ENCODE assay signal across 24 mouse cellular contexts in genomic region chr1:164532196-164532595, GRCm38 (mm10).
DNase-seq lines count a peak whose midpoint lies in the region; ATAC-seq and TF ChIP-seq lines count a peak whose summit lies in the region.
"Had no signal": no experiment of that assay in that cellular context is flagged by ENCODE, and none has a peak within 500 bp of the region (broad histone marks: within the 10 kb centered on the region; RNA-seq: fewer than 3 reads in every experiment).

No protein-coding gene starts in this region.

- 68% methylated on average over 5 of the region's 5 CpGs for WGBS in midbrain, postnatal 0 days
- WGBS in midbrain, embryonic 16.5 days: 79% methylated on average over 5 of the region's 5 CpGs

- no peak for ATAC-seq in midbrain, postnatal 0 days (ENCODE audit: low FRiP score)
- ATAC-seq in midbrain, embryonic 16.5 days: no peak; the same call in 1 of the 2 replicates
- ATAC-seq: CD4-positive, CD25-positive, alpha-beta regulatory T cell, adult 4 months; midbrain, embryonic 15.5 days had no signal

- no peak overlapping the region for H3K4me3 ChIP-seq in midbrain, postnatal 0 days (ENCODE audit: low read depth, low read length)
- no peak overlapping the region for H3K4me3 ChIP-seq in midbrain, embryonic 16.5 days (ENCODE audit: low read depth, low read length)
- H3K4me3 ChIP-seq: embryonic facial prominence, embryonic 12.5 days; heart, embryonic 15.5 days; hindbrain, embryonic 12.5 days; kidney, embryonic 15.5 days; limb, embryonic 13.5 days; lung, embryonic 15.5 days; midbrain, embryonic 10.5 days; midbrain, embryonic 15.5 days; myocyte; neural tube, embryonic 12.5 days had no signal

- no peak overlapping the region for H3K27ac ChIP-seq in midbrain, postnatal 0 days (ENCODE audit: low read depth, low read length)
- no peak overlapping the region for H3K27ac ChIP-seq in midbrain, embryonic 16.5 days (ENCODE audit: low read length)
- H3K27ac ChIP-seq: embryonic facial prominence, embryonic 12.5 days; heart, embryonic 15.5 days; hindbrain, embryonic 12.5 days; kidney, embryonic 15.5 days; limb, embryonic 13.5 days; lung, embryonic 15.5 days; midbrain, embryonic 10.5 days; midbrain, embryonic 15.5 days; neural tube, embryonic 12.5 days had no signal

- no peaks in the 10 kb centered on the region for H3K9me3 ChIP-seq in midbrain, postnatal 0 days (ENCODE audit: low read length)
- H3K9me3 ChIP-seq in midbrain, embryonic 16.5 days (replicated peaks; ENCODE audit: control insufficient read depth, low read length, poor library complexity, severe bottlenecking): no peaks in the 10 kb centered on the region
- H3K9me3 ChIP-seq: embryonic facial prominence, embryonic 12.5 days; heart, embryonic 15.5 days; hindbrain, embryonic 12.5 days; kidney, embryonic 15.5 days; limb, embryonic 13.5 days; lung, embryonic 15.5 days; midbrain, embryonic 10.5 days; midbrain, embryonic 15.5 days; neural tube, embryonic 12.5 days had no signal

- no peaks in the 10 kb centered on the region for H3K36me3 ChIP-seq in midbrain, postnatal 0 days (ENCODE audit: insufficient read depth, low read length)
- H3K36me3 ChIP-seq in midbrain, embryonic 16.5 days (ENCODE audit: control insufficient read depth, insufficient read depth, low read length): no peaks in the 10 kb centered on the region
- H3K36me3 ChIP-seq: embryonic facial prominence, embryonic 12.5 days; heart, embryonic 15.5 days; hindbrain, embryonic 12.5 days; kidney, embryonic 15.5 days; limb, embryonic 13.5 days; lung, embryonic 15.5 days; midbrain, embryonic 10.5 days; midbrain, embryonic 15.5 days; neural tube, embryonic 12.5 days had no signal

- no peaks in the 10 kb centered on the region for H3K4me1 ChIP-seq in midbrain, postnatal 0 days (ENCODE audit: insufficient read depth, low read length)
- no peaks in the 10 kb centered on the region for H3K4me1 ChIP-seq in midbrain, embryonic 16.5 days (ENCODE audit: control insufficient read depth, insufficient read depth, low read length)
- H3K4me1 ChIP-seq: embryonic facial prominence, embryonic 12.5 days; heart, embryonic 15.5 days; hindbrain, embryonic 12.5 days; kidney, embryonic 15.5 days; limb, embryonic 13.5 days; lung, embryonic 15.5 days; midbrain, embryonic 15.5 days; neural tube, embryonic 12.5 days had no signal

- no peak overlapping the region for H3K9ac ChIP-seq in midbrain, postnatal 0 days (replicated peaks; ENCODE audit: low read length, poor library complexity, severe bottlenecking)
- no peak overlapping the region for H3K9ac ChIP-seq in midbrain, embryonic 16.5 days (ENCODE audit: low read depth, low read length)
- H3K9ac ChIP-seq: embryonic facial prominence, embryonic 12.5 days; heart, embryonic 15.5 days; hindbrain, embryonic 12.5 days; kidney, embryonic 15.5 days; limb, embryonic 13.5 days; lung, embryonic 15.5 days; midbrain, embryonic 15.5 days; neural tube, embryonic 12.5 days had no signal

- no peak overlapping the region for H3K4me2 ChIP-seq in midbrain, postnatal 0 days (ENCODE audit: low read depth, low read length, poor library complexity, severe bottlenecking)
- H3K4me2 ChIP-seq in midbrain, embryonic 16.5 days (ENCODE audit: low read length): no peak overlapping the region
- H3K4me2 ChIP-seq: embryonic facial prominence, embryonic 12.5 days; heart, embryonic 15.5 days; hindbrain, embryonic 12.5 days; kidney, embryonic 15.5 days; limb, embryonic 13.5 days; liver, embryonic 11.5 days; lung, embryonic 15.5 days; midbrain, embryonic 15.5 days; neural tube, embryonic 12.5 days had no signal

- no peak for TF ChIP-seq CTCF in midbrain, postnatal 0 days (IDR thresholded peaks at IDR 0.05)

- peak; percentile 22 to 42 for DNase-seq in cerebellum, postnatal 25 days
- DNase-seq in cerebellum, adult 11-12 months: no peak
- DNase-seq in heart, adult 11 months: peak; percentile 64
- no peak for DNase-seq in heart, adult 9 months (ENCODE audit: low spot score in 2 of 2)
- DNase-seq in midbrain, postnatal 0 days (ENCODE audit: low spot score): peak; percentile 27
- no peak for DNase-seq in urinary bladder, postnatal 36 days (ENCODE audit: low spot score in 2 of 2)
- DNase-seq: cerebellum, adult 18-20 months; heart, postnatal 36 days; kidney, adult 18-20 months; kidney, postnatal 25 days; right cerebral cortex, postnatal 14 days had no signal

- H3K27me3 ChIP-seq in midbrain, postnatal 0 days (ENCODE audit: insufficient read depth, low read length): no peaks in the 10 kb centered on the region
- H3K27me3 ChIP-seq in midbrain, embryonic 16.5 days (ENCODE audit: control insufficient read depth, insufficient read depth, low read depth, low read length): no peaks in the 10 kb centered on the region
- H3K27me3 ChIP-seq: embryonic facial prominence, embryonic 12.5 days; heart, embryonic 15.5 days; hindbrain, embryonic 12.5 days; kidney, embryonic 15.5 days; limb, embryonic 13.5 days; lung, embryonic 15.5 days; midbrain, embryonic 15.5 days; neural tube, embryonic 12.5 days had no signal

Comparison
In these comparisons a context has a peak if more than half of its experiments do, and no peak if none do; other contexts are left out.
1. DNase-seq: peak in cerebellum, postnatal 25 days (2 of 2), heart, adult 11 months (single experiment) and midbrain, postnatal 0 days (single experiment); none in cerebellum, adult 11-12 months (single experiment), heart, adult 9 months (0 of 2) and urinary bladder, postnatal 36 days (0 of 2).